Mouse (Mus musculus) ES-Bruce4 (cell line): ENCODE results near the gene Efemp1. TPM values are rescaled to one million over a fixed set of nuclear protein-coding genes. Genes with fewer than 3 reads are reported as not detected.

Experiments
- H3K27ac ChIP-seq: 2 replicates; pipeline ENCODE4 v1.5.1; 2012; ENCODE audit warnings: low read length, inconsistent platforms; ENCODE audit not compliant: insufficient read depth
- H3K27me3 ChIP-seq: 2 replicates; pipeline ENCODE4 v1.6.1; 2012; ENCODE audit warnings: mild to moderate bottlenecking, low read length, inconsistent platforms; ENCODE audit not compliant: control insufficient read depth, poor library complexity, insufficient read depth, severe bottlenecking
- H3K36me3 ChIP-seq: 2 replicates; pipeline ENCODE4 v1.6.1; 2012; ENCODE audit warnings: inconsistent platforms, mild to moderate bottlenecking, low read length, moderate library complexity; ENCODE audit not compliant: control insufficient read depth, poor library complexity, insufficient read depth, severe bottlenecking
- H3K4me1 ChIP-seq: one replicate; pipeline ENCODE4 v1.8.1; 2011; ENCODE audit warnings: low read length; ENCODE audit not compliant: control insufficient read depth, insufficient read depth
- H3K4me3 ChIP-seq: 2 replicates; pipeline ENCODE4 v1.5.1; 2011; ENCODE audit warnings: low read depth, mild to moderate bottlenecking, low read length
- H3K9ac ChIP-seq: 2 replicates; pipeline ENCODE4 v1.6.1; 2012; ENCODE audit warnings: low read depth, mild to moderate bottlenecking, inconsistent platforms; ENCODE audit not compliant: poor library complexity, severe bottlenecking
- H3K9me3 ChIP-seq: replicated peaks from 2 replicates; pipeline ENCODE4 v1.6.1; 2012; ENCODE audit warnings: mild to moderate bottlenecking, low read length, inconsistent platforms; ENCODE audit not compliant: control insufficient read depth, poor library complexity, insufficient read depth, severe bottlenecking
- CTCF ChIP-seq: IDR thresholded peaks from one replicate; pipeline ENCODE4 v1.8.1; 2011; ENCODE audit warnings: low read depth, low read length
- EP300 ChIP-seq: IDR thresholded peaks from 2 replicates; pipeline ENCODE4 v1.6.1; 2011; ENCODE audit warnings: low read depth, low read length; ENCODE audit not compliant: insufficient read depth
- POLR2A ChIP-seq: IDR thresholded peaks from one replicate; pipeline ENCODE4 v1.8.1; 2011; ENCODE audit warnings: low read length; ENCODE audit not compliant: insufficient read depth
- polyA plus RNA-seq: library from polyadenylated mRNA; stranded (reverse); fragments of >200 nt; gene quantifications from 2 replicates; pipeline ENCODE4 v1.2.4, GENCODE M21; 2011; ENCODE audit warnings: low read depth; ENCODE audit not compliant: missing spikeins, insufficient read depth, insufficient read length

The Efemp1 gene
- polyA plus RNA-seq, 1 experiment = 27.4 TPM

DNA sequence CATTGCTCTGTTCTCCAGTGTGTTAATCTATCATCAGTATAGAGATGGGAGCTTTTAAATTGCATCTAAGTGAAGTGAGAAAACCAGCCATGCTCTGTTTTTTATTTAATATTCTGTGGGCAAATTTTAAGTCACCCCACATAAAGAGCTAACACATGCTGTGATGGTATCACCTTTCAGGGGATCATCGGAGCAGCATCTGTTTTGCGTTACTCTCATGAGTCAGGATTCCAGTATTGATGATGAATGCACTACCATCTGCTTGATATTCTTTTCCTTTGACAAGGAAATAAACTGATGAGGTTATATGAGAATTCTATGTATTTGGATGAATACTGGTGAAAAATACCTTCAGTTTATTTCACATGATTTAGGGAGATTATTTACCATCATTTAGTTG, 16.1 kb downstream of the Efemp1 start:
- no peak overlapping the region for H3K9ac ChIP-seq
- no peaks in the 10 kb centered on the region for H3K36me3 ChIP-seq
- H3K9me3 ChIP-seq = no peaks in the 10 kb centered on the region
- H3K4me3 ChIP-seq = no peak overlapping the region
- TF ChIP-seq POLR2A (no peak), CTCF (no peak), EP300 (no peak)
- no peaks in the 10 kb centered on the region for H3K27me3 ChIP-seq
- H3K27ac ChIP-seq = no peak overlapping the region
- no peaks in the 10 kb centered on the region for H3K4me1 ChIP-seq

DNA sequence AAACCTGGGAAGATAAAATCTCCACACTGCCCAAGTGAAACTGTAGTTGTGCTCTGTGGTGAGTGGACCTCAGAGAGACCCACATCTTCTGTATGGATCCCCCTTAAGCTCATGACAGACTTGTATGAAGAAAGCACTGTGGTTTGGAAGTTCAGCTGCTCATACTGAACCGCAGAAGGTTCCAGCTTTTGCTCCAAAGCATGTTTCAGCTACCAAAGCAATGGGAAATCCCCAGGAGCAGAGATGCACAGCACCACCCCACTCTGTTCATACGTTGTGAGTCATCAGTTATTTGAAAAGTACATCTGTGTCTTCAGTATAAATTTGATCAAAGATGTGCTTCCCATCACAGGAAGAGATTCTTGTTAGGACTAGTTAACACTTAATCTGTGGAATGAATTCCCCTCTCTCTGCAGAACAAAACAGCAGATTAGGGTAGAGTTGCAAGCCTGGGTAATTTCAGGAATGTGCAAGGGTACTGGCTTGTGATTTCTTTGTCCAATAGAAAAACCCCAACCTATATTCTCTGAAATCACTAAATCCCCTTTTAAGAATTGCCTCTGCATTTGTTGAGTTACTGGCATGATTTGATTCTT, 28.5 kb downstream of the Efemp1 start:
- Histone ChIP-seq H3K27me3 (no peaks in the 10 kb centered on the region), H3K9ac (no peak overlapping the region), H3K4me3 (no peak overlapping the region), H3K36me3 (no peaks in the 10 kb centered on the region), H3K27ac (no peak overlapping the region), H3K9me3 (no peaks in the 10 kb centered on the region; the same call in 1 of the 2 replicates), H3K4me1 (no peaks in the 10 kb centered on the region)
- TF ChIP-seq EP300 = no peak
- no peak for TF ChIP-seq POLR2A
- TF ChIP-seq CTCF = no peak

DNA sequence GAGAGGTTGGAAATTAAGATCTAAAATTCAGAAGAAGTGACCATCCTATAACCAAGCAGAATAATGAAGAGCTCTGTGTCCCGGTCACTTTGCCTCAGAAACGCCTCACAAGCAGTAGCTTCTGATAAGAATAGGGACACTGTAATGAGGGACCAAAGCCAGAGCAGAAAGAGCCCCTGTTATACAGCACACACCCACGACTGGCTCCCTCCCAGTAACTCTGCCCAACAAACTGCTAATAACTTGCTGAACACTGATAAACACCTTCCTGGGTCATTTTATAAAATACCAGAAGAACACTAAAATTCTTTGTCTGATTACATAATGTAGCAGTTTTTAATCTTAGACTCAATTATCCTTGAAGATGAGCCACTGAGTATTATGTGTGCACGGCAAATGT, 30.1 kb downstream of the Efemp1 start:
- Histone ChIP-seq H3K27ac (no peak overlapping the region), H3K9ac (no peak overlapping the region), H3K4me3 (no peak overlapping the region), H3K9me3 (no peaks in the 10 kb centered on the region), H3K36me3 (no peaks in the 10 kb centered on the region), H3K4me1 (no peaks in the 10 kb centered on the region), H3K27me3 (no peaks in the 10 kb centered on the region)
- no peak for TF ChIP-seq CTCF
- TF ChIP-seq POLR2A = no peak
- no peak for TF ChIP-seq EP300

DNA sequence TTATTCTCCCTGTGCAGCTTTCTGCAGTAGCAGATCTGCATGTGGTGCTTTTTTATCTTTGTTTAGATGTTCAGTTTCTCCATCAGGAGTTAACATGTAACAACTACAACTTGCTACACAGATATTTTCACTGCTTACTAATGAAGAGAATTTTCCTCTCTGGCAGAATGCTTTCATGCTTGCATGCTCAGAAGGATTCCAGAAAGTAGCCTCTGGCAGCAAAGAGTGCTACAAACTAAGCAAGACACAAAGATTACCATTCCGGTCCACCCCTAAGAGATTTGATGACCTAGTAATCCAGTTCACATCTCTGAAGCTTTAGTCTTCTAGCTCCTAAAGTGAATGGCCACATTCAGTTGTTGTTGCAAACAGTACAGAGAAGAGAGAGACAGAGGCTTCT, 36.5 kb downstream of the Efemp1 start:
- Histone ChIP-seq H3K4me1 (no peaks in the 10 kb centered on the region), H3K36me3 (no peaks in the 10 kb centered on the region), H3K27me3 (no peaks in the 10 kb centered on the region), H3K9ac (no peak overlapping the region), H3K9me3 (no peaks in the 10 kb centered on the region), H3K4me3 (no peak overlapping the region), H3K27ac (no peak overlapping the region)
- TF ChIP-seq CTCF (no peak), EP300 (no peak), POLR2A (no peak)

DNA sequence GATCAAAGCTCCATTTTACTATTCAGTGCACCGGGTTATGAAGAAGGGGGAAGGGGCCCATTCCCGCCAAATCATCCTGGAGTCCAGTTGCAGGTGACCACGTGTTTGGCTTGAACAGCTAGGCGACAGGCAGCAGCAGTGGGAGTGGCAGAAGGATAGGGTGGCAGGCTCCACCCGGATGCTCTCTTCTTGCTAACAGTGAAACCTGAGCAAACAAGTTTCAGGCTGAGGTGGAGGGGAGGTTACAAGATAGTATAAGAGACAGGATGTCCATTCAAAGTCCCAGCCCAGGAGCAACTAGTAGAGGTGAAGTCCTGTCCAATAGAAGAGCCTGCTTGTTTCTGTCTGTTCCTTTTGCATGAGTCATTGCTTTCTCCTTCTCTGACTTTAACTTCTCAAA, 38.5 kb downstream of the Efemp1 start:
- Histone ChIP-seq H3K27ac (no peak overlapping the region), H3K4me1 (no peaks in the 10 kb centered on the region), H3K27me3 (no peaks in the 10 kb centered on the region), H3K36me3 (no peaks in the 10 kb centered on the region), H3K4me3 (no peak overlapping the region), H3K9ac (no peak overlapping the region), H3K9me3 (no peaks in the 10 kb centered on the region)
- TF ChIP-seq EP300 (no peak), POLR2A (no peak), CTCF (no peak)

DNA sequence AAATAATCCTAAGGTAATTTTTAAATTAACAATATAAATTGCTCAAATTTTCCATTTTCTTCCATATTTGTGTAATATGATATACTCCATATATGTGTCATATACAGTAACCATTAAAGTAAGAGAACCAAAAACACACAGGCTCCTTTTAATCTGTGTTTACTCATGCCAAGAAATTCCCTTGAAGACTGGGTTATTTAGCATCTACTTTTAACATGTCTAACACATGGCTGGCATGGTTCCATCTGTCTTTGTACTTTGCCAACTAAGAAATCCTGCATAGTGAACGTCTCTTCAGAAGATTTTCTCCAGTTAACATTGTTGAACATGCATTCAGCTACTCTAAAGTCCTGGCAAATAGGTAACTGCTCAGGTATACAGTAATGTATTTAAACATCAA, 46.4 kb downstream of the Efemp1 start:
- H3K27ac ChIP-seq = no peak overlapping the region
- no peak overlapping the region for H3K9ac ChIP-seq
- no peak for TF ChIP-seq CTCF
- no peak for TF ChIP-seq POLR2A
- TF ChIP-seq EP300 = no peak
- no peaks in the 10 kb centered on the region for H3K36me3 ChIP-seq
- no peak overlapping the region for H3K4me3 ChIP-seq
- H3K27me3 ChIP-seq = no peaks in the 10 kb centered on the region
- no peaks in the 10 kb centered on the region for H3K4me1 ChIP-seq
- H3K9me3 ChIP-seq = no peaks in the 10 kb centered on the region

DNA sequence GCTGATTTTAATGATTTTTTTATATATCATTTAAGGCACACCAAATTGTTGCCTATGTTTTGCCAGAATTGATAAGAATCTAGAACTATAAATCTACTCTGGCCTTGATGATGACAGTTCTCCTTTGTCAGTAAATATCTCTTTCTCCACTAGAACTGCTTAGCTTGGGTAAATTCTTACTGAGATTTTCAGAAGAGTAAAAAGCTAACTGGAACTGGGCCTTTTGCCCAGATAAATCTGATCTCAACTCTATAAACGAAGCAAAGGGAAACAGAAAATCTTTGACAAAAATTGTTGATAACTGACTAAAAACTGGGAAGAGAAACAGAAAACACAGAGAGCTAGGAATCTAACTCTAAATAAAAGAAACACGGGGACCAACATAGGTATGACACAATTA, 51.6 kb downstream of the Efemp1 start:
- Histone ChIP-seq H3K4me3 (no peak overlapping the region), H3K27ac (no peak overlapping the region), H3K9me3 (no peaks in the 10 kb centered on the region), H3K27me3 (no peaks in the 10 kb centered on the region), H3K9ac (no peak overlapping the region), H3K4me1 (no peaks in the 10 kb centered on the region), H3K36me3 (no peaks in the 10 kb centered on the region)
- TF ChIP-seq CTCF = no peak
- TF ChIP-seq EP300 = no peak
- TF ChIP-seq POLR2A = no peak
